Mouse (Mus musculus) cerebellum, adult 2 months (tissue): ENCODE measurements around the gene Ehd2. TPM values are rescaled to one million over a fixed set of nuclear protein-coding genes. Genes with fewer than 3 reads are reported as not detected.

ENCODE experiments used
- DNase-seq, 2 experiments: peaks; one replicate each; pipeline ENCODE4 v3.0.0; 2021
- H3K27ac ChIP-seq: fragments of 200-500 bp; 2 replicates; pipeline ENCODE4 v1.5.1; 2012; ENCODE audit warnings: low read length, control low read depth, inconsistent platforms; ENCODE audit not compliant: insufficient read depth
- H3K27me3 ChIP-seq: fragments of 200-500 bp; 2 replicates; pipeline ENCODE4 v1.6.1; 2012; ENCODE audit warnings: inconsistent platforms, mild to moderate bottlenecking, low read length, moderate library complexity; ENCODE audit not compliant: control insufficient read depth, insufficient read depth
- H3K4me1 ChIP-seq: fragments of 200-500 bp; 2 replicates; pipeline ENCODE4 v1.6.1; 2011; ENCODE audit warnings: low read length; ENCODE audit not compliant: control insufficient read depth, insufficient read depth
- H3K4me3 ChIP-seq: fragments of 200-500 bp; replicated peaks from 2 replicates; pipeline ENCODE3; 2011; ENCODE audit warnings: mild to moderate bottlenecking, low read depth, low read length, control low read depth; ENCODE audit not compliant: insufficient read depth
- CTCF ChIP-seq: fragments of 200-500 bp; IDR thresholded peaks from 2 replicates; pipeline ENCODE4 v1.5.1; 2011; ENCODE audit warnings: low read depth, mild to moderate bottlenecking, control low read depth, low read length, moderate library complexity, borderline replicate concordance; ENCODE audit not compliant: insufficient read depth
- POLR2A ChIP-seq: fragments of 200-500 bp; IDR thresholded peaks from 2 replicates; pipeline ENCODE4 v1.6.1; 2011; ENCODE audit warnings: low read length, control low read depth, borderline replicate concordance; ENCODE audit not compliant: insufficient read depth
- WGBS: fragments of 180-500 bp; shearing (Covaris S2); methylation state at CpG from one replicate; pipeline ENCODE4 v1.1.7; 2018; 5-methylcytosine and 5-hydroxymethylcytosine counted together
- polyA plus RNA-seq: library from polyadenylated mRNA; depleted of rRNA; stranded (reverse); fragments of >200 nt; gene quantifications from 2 replicates; pipeline ENCODE4 v1.2.3, GENCODE M21; 2012

The Ehd2 gene
- polyA plus RNA-seq, 1 experiment, result 7.5 TPM

DNA sequence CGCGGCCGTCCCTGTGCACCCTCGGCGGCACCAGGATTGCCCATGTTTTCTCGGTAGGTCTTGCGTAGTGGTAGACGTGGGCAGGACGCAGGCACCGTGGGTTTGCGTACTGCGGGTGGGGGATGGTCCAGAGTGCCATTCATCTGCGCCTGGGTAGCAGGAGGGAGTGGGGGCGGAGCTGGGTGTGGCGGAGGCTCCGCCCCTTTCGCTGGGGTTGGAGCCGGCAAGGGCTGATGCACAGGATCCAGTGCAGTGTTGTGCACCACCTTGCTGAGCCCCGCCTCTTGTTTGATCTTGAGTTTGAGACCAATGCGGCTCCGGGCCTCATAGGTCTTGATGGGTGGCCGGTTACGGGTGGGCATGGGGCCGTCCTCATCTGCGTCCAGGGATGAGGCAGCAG is 4.9 kb upstream of the Ehd2 start:
- 67% methylated on average over 25 of the region's 25 CpGs for WGBS
- no peak overlapping the region for H3K4me3 ChIP-seq
- no peak overlapping the region for H3K27ac ChIP-seq
- H3K4me1 ChIP-seq, result no peaks in the 10 kb centered on the region
- no peak for DNase-seq
- H3K27me3 ChIP-seq, result no peaks in the 10 kb centered on the region
- TF ChIP-seq POLR2A, result no peak
- TF ChIP-seq CTCF, result no peak

DNA sequence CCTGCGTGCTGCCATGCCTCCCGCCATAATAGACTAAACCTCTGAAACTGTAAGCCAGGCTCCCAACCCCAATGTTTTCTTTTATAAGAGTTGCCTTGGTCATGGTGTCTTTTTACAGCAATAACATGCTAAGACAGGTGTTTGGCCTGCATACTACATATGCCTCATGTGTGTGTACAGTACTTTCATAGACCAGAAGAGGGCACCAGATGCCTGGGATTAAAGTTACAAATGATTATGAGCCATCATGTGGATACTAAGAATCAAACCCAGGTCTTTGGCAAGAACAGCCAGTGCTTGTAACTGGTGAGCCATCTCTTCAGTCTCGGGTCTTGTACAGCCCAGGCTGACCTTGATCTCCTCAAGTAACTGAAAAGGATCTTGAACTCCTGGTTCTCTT is 2.3 kb upstream of the Ehd2 start:
- no peak for DNase-seq
- H3K27me3 ChIP-seq, result no peaks in the 10 kb centered on the region
- H3K27ac ChIP-seq, result no peak overlapping the region
- no peak overlapping the region for H3K4me3 ChIP-seq
- 71% methylated on average over 3 of the region's 3 CpGs for WGBS
- no peaks in the 10 kb centered on the region for H3K4me1 ChIP-seq
- TF ChIP-seq POLR2A (no peak), CTCF (0 out of 2 replicates have a peak, but pooled peaks have one; percentile 3)

GRCm38 (mm10) chr7:15968322-15968721 is 955 bp upstream of the Ehd2 start:
- TF ChIP-seq CTCF (no peak), POLR2A (no peak)
- DNase-seq, result no peak
- Histone ChIP-seq H3K27me3 (no peaks in the 10 kb centered on the region), H3K4me1 (no peaks in the 10 kb centered on the region), H3K4me3 (no peak overlapping the region), H3K27ac (no peak overlapping the region)
- 85% methylated on average over 8 of the region's 8 CpGs for WGBS

DNA sequence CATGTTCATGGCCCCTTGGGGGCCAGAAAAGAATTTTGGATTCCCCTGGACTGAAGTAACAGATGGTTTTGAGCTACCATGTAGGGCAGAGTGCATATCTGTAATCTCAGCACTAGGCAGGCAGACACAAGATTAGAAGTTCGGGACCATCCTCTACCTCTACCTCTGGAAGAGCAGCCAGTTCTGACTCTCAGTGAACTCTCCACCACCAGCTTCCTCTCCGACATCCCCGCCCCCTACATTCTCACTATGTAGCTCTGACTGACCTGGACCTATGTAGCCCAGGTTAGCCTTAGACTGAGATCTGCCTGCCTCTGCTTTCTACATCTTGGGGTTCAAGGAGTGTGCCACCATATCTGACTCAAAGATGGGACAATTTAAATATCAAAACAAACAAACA is 878 bp downstream of the Ehd2 start:
- no peak overlapping the region for H3K4me3 ChIP-seq

GRCm38 (mm10) chr7:15963798-15964652 is 3.3 kb downstream of the Ehd2 start:
- DNase-seq, result no peak
- WGBS, result 67% methylated on average over 32 of the region's 32 CpGs
- H3K27me3 ChIP-seq, result no peaks in the 10 kb centered on the region
- no peaks in the 10 kb centered on the region for H3K4me1 ChIP-seq
- H3K27ac ChIP-seq, result no peak overlapping the region
- TF ChIP-seq POLR2A, result no peak
- TF ChIP-seq CTCF, result no peak
- H3K4me3 ChIP-seq, result no peak overlapping the region

More for the DNA sequence above, 878 bp downstream of the Ehd2 start:
- Histone ChIP-seq H3K27ac (no peak overlapping the region), H3K4me1 (no peaks in the 10 kb centered on the region), H3K27me3 (no peaks in the 10 kb centered on the region)
- DNase-seq, result no peak
- TF ChIP-seq POLR2A (no peak), CTCF (no peak)
- WGBS, result 74% methylated on average over 3 of the region's 3 CpGs

DNA sequence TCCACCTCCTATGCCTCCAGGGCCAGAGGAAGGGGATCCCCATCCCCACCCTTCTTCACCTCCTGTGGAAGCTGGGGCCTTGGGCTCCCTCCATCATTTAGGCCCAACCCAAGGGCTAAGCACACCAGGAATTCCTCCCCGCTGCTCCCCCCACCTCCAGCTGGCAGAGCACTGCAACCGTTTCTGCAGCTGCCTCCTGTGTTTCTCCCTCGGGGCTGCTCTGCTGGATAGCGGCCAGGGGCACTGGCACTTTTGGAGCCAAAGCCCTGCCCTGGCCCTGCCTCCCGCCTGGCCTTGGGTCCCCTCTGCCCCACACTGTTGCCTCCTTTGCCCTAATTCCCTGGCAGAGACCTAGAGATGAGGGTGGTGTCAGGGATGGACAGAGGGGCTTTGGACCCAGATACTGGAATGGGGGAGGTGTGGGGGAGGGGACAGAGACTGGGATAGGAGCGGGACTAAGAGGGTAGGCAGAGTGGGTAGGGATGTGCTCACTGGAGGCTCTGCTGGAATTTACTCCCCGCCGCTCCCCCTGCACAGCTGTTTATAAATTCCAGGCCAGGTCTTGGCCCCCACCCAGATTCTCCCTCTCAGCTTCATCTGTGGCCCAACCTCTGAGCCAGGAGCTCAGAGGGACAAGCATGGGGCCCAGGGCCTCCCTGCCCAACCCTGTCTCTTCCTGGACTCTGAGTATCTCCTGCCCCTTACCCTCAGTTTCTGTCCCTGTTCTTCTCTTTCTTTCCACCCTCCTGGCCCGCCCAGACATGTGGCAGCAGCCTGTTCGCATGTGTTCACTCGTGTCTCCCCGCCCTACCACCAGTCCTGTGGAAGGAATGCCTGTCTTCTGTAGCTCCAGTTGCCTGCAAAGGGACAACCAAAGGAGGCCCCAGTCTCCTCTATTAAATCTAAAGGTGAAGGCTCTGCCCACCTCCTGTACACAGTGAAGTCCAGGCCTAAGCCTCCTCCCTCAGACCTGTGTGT is 4.8 kb downstream of the Ehd2 start:
- no peaks in the 10 kb centered on the region for H3K27me3 ChIP-seq
- H3K4me3 ChIP-seq, result no peak overlapping the region
- DNase-seq, result no peak
- no peaks in the 10 kb centered on the region for H3K4me1 ChIP-seq
- 43% methylated on average over 12 of the region's 12 CpGs for WGBS
- no peak overlapping the region for H3K27ac ChIP-seq
- TF ChIP-seq POLR2A (no peak), CTCF (no peak)

DNA sequence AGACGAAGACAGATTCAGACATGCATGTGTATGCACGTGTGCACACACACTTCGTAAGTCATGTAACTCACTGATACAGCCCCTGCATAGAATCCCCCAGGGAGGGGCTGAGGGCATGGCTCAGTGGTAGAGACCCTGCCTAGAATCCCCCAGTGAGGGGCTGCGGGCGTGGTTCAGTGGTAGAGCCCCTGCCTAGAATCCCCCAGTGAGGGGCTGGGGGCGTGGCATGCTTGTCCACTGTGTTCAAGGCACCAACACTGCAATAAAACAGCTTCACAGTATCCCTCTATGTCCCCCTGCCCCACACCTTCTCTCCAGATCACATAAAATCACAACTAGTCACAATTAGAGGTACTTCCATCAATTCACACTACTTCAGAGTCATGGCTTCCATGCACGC is 5.6 kb downstream of the Ehd2 start:
- Histone ChIP-seq H3K27me3 (no peaks in the 10 kb centered on the region), H3K4me3 (no peak overlapping the region), H3K27ac (no peak overlapping the region), H3K4me1 (no peaks in the 10 kb centered on the region)
- no peak for DNase-seq
- TF ChIP-seq POLR2A (no peak), CTCF (no peak)
- 90% methylated on average over 7 of the region's 7 CpGs for WGBS

DNA sequence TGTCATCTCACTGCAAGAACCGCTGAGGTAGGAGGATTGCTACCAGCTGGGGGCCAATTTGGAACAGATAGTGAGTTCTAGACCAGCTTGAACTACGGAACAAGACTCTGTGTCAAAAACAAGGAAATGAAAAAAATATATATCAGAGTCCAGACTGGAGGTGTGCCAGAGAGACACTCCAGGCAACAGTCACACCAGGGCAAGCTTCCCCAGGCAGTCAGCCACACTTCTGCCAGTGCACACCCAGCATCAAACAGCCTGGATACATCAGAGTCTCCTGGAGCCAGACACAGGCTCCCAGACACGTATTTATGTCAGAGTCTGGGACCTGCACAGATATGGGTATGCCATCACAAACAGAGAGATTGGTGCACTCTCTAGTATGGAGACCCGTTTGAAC is 6.1 kb downstream of the Ehd2 start:
- H3K4me3 ChIP-seq, result no peak overlapping the region
- H3K4me1 ChIP-seq, result no peaks in the 10 kb centered on the region
- WGBS, result 60% methylated on average over 4 of the region's 4 CpGs
- DNase-seq, result no peak
- H3K27me3 ChIP-seq, result no peaks in the 10 kb centered on the region
- TF ChIP-seq CTCF, result no peak
- TF ChIP-seq POLR2A, result no peak
- no peak overlapping the region for H3K27ac ChIP-seq
